Mouse (Mus musculus) liver, postnatal 0 days (tissue): Measurements from ENCODE around the gene Parp9. TPM values are rescaled to one million over a fixed set of nuclear protein-coding genes. Genes with fewer than 3 reads are reported as not detected.
"Not testable (repeated sequence)": the region's sequence is repeated elsewhere in the genome, so short reads cannot be mapped to it uniquely, and the experiment has no call there.

ENCODE experiments used
- ATAC-seq: fragments of 200-750 bp; cut with Nextera tagmentation; 2 replicates; pipeline ENCODE4 v1.8.0; 2017; ENCODE audit warnings: mild to moderate bottlenecking, moderate library complexity
- DNase-seq: peaks from one replicate; pipeline ENCODE4 v3.0.0-alpha.2; 2016
- H3K27ac ChIP-seq: fragments of 300-500 bp; sonication (generic); 2 replicates; pipeline ENCODE4 v1.5.1; 2014; ENCODE audit warnings: antibody characterized with exemption, moderate library complexity, mild to moderate bottlenecking, low read depth
- H3K27me3 ChIP-seq: fragments of 300-500 bp; sonication (generic); 2 replicates; pipeline ENCODE4 v1.6.1; 2014; ENCODE audit warnings: low read length, control low read depth, mixed read lengths; ENCODE audit not compliant: insufficient read depth
- H3K36me3 ChIP-seq: fragments of 300-500 bp; sonication (generic); replicated peaks from 2 replicates; pipeline ENCODE4 v1.6.1; 2014; ENCODE audit warnings: mild to moderate bottlenecking, control low read depth, low read length, moderate library complexity, mixed read lengths; ENCODE audit not compliant: insufficient read depth
- H3K4me1 ChIP-seq: fragments of 300-500 bp; sonication (generic); 2 replicates; pipeline ENCODE4 v1.6.1; 2014; ENCODE audit warnings: antibody characterized with exemption, mild to moderate bottlenecking, control low read depth; ENCODE audit not compliant: insufficient read depth
- H3K4me2 ChIP-seq: fragments of 300-500 bp; sonication (generic); 2 replicates; pipeline ENCODE4 v1.6.1; 2014; ENCODE audit warnings: low read depth, mild to moderate bottlenecking, low read length, moderate library complexity, mixed read lengths
- H3K4me3 ChIP-seq: fragments of 300-500 bp; sonication (generic); 2 replicates; pipeline ENCODE4 v1.5.1; 2014; ENCODE audit warnings: low read depth, low read length
- H3K9ac ChIP-seq: fragments of 300-500 bp; sonication (generic); replicated peaks from 2 replicates; pipeline ENCODE4 v1.6.1; 2014; ENCODE audit warnings: mild to moderate bottlenecking, moderate library complexity
- H3K9me3 ChIP-seq: fragments of 300-500 bp; sonication (generic); 2 replicates; pipeline ENCODE4 v1.6.1; 2016; ENCODE audit warnings: mild to moderate bottlenecking, control low read depth, low read length, mixed read lengths
- CTCF ChIP-seq: sonication (generic); IDR thresholded peaks from 2 replicates; pipeline ENCODE4 v1.5.1; 2016; ENCODE audit warnings: antibody characterized with exemption, low read depth
- EP300 ChIP-seq: IDR thresholded peaks from 2 replicates; pipeline ENCODE4 v1.6.1; 2016; ENCODE audit warnings: antibody characterized with exemption, low read depth, mild to moderate bottlenecking
- WGBS: fragments of 180-500 bp; shearing (Covaris S2); extraction: QIAGEN DNeasy Blood & Tissue Kit; methylation state at CpG from one replicate; pipeline ENCODE4 v1.1.7; 2014; ENCODE audit not compliant: insufficient replicate concordance; 5-methylcytosine and 5-hydroxymethylcytosine counted together
- polyA plus RNA-seq: library from polyadenylated mRNA; unstranded; fragments of >200 nt; fragmentation: Nextera tagmentation; extraction: Ambion mirVana; gene quantifications from 2 replicates; pipeline ENCODE4 v1.2.1, GENCODE M21; 2015

Gene Parp9
- polyA plus RNA-seq = 21.8 and 23.4 TPM in 2 replicates

DNA sequence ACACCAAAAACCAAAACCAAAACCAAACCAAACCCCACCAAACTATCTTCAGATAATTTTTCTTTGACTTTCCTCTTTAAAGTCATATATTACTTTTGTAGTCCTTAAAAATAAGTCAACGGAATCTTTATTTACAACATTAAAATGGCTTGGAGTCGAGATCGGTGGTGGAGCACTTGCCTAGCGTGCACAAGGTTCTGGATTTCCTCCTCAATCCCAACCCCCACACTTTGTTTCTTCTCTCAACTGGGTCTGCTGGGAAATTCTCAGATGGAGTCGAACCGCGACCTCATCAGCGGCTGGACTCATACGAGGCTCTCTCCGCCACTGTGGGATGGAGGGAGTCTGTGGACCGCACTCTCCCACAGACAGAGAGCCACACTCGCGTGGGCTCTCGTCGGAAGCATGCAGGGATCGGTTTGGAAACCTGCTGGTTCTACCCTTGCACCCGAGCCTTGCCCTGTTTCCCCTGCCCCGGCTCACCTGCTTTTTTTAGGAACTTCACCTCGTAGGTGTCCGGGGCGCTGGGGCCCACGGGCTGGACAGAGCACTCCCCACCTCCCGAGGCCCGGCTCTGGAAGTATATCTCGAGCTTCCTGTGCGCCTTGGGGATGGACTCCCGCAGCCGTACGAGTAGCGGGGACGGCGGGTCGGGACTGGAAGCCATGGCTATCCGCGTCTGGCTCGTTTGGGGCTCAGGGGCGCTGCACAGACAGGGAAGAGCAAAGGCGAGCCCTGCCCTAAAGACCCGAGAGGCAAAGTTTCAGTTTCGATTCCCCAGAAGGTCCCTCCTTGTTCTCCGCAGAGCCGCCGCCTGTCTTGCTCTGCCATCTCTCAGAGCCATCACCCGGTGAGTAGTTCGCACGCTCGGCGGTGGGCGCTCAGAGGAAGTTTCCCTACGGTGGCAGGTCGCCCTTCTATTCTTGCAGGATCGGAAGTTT lies at the start of gene Parp9, which contains the start of gene Dtx3l:
Parp9 (plus strand) TSS at position 260 of the 941 bp plus-strand sequence.
Dtx3l (minus strand) TSS at position 941 of the 941 bp plus-strand sequence.
- Histone ChIP-seq H3K4me3 (peak within 1 kb of the TSS; percentile 100), H3K9ac (peak within 1 kb of the TSS; percentile 97), H3K4me2 (peak within 1 kb of the TSS; percentile 91), H3K27me3 (no peaks in the 10 kb centered on the region), H3K27ac (peak within 1 kb of the TSS; percentile 97), H3K9me3 (no peaks in the 10 kb centered on the region), H3K4me1 (peaks cover 21% of the 10 kb centered on the region), H3K36me3 (peaks cover 48% of the 10 kb centered on the region)
- DNase-seq (peak; percentile 81), ATAC-seq (peak; percentile 85)
- under 1% methylated on average over 52 of the region's 52 CpGs for WGBS
- TF ChIP-seq CTCF (no peak), EP300 (no peak)

- Histone ChIP-seq H3K27me3 (no peaks in the 10 kb centered on the region), H3K36me3 (no peaks in the 10 kb centered on the region), H3K4me3 (no peak overlapping the region), H3K27ac (no peak overlapping the region), H3K9ac (no peak overlapping the region), H3K4me1 (no peaks in the 10 kb centered on the region), H3K4me2 (no peak overlapping the region), H3K9me3 (no peaks in the 10 kb centered on the region)
- no peak for DNase-seq
- ATAC-seq = no peak
- WGBS = 82% methylated on average over 5 of the region's 5 CpGs
- TF ChIP-seq EP300 (no peak), CTCF (no peak)
Observed at GRCm38 (mm10) chr16:35888910-35889309, 49.4 kb upstream of the Parp9 start.

- Histone ChIP-seq H3K4me1 (no peaks in the 10 kb centered on the region), H3K36me3 (no peaks in the 10 kb centered on the region), H3K9ac (no peak overlapping the region), H3K27ac (no peak overlapping the region), H3K4me2 (no peak overlapping the region), H3K9me3 (no peaks in the 10 kb centered on the region), H3K27me3 (no peaks in the 10 kb centered on the region), H3K4me3 (no peak overlapping the region)
- ATAC-seq (no peak), DNase-seq (no peak)
- WGBS = 72% methylated on average over 3 of the region's 3 CpGs
- TF ChIP-seq CTCF = peak; percentile 62
- TF ChIP-seq EP300 = no peak
Observed at GRCm38 (mm10) chr16:35890645-35891044, 47.6 kb upstream of the Parp9 start.

DNA sequence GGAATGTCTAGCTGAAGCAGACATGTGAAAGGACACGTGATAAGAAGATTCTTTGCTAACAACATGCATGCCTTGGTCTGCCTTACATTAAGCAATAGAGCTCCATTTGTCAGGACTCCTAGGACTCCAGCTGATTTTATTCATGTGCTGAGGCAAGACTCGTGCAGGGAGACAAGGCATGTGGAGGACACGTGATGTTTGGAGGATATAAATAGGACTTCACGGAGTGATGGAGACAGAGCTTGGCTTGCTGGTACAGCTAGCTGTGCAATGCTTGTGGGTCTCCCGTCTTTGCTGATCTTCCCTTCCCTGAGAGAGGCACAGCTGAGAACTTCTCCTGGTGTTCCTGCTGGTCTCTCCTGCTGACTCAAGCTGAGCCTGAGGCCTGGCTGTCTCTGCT lies 46.7 kb upstream of the Parp9 start:
- H3K27ac ChIP-seq, H3K4me3 ChIP-seq, H3K4me1 ChIP-seq, H3K27me3 ChIP-seq, H3K9ac ChIP-seq, H3K9me3 ChIP-seq, ATAC-seq, H3K36me3 ChIP-seq, DNase-seq, H3K4me2 ChIP-seq: not testable (repeated sequence)
- 70% methylated on average over 5 of the region's 5 CpGs for WGBS

DNA sequence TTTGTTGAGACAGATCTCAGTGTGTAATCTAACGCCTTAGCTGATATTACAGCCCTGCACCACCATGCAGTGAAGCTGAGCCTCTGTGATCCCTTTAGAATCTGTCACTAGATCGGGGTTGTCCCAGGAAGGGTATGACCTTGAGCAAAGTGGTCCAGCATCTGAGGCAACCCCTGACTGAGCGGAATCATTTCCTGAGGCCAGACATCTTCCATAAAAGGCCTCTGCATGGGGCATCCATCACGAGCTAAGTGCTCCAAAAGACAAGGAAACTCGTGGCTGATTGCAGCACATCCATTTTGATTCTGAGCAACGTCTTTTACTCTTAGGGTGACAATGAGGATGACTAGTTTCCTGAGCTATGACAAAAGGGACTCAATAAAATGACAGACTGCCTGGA lies 43.3 kb upstream of the Parp9 start:
- Histone ChIP-seq H3K27ac (no peak overlapping the region), H3K27me3 (no peaks in the 10 kb centered on the region), H3K9me3 (0 out of 2 replicates have a peak, but pooled peaks cover 2% of the 10 kb centered on the region), H3K4me1 (no peaks in the 10 kb centered on the region), H3K4me3 (no peak overlapping the region), H3K9ac (no peak overlapping the region), H3K36me3 (no peaks in the 10 kb centered on the region), H3K4me2 (no peak overlapping the region)
- no peak for TF ChIP-seq EP300
- WGBS = 62% methylated on average over 6 of the region's 6 CpGs
- ATAC-seq (no peak), DNase-seq (no peak)

GRCm38 (mm10) chr16:35900541-35900940 lies 37.7 kb upstream of the Parp9 start:
- 66% methylated on average over 3 of the region's 3 CpGs for WGBS
- H3K9me3 ChIP-seq = 0 out of 2 replicates have a peak, but pooled peaks cover 2% of the 10 kb centered on the region
- no peak overlapping the region for H3K4me2 ChIP-seq
- H3K4me3 ChIP-seq = no peak overlapping the region
- ATAC-seq (no peak), DNase-seq (no peak)
- H3K4me1 ChIP-seq = peaks cover 4% of the 10 kb centered on the region; the same call in 1 of the 2 replicates
- no peaks in the 10 kb centered on the region for H3K27me3 ChIP-seq
- no peaks in the 10 kb centered on the region for H3K36me3 ChIP-seq
- H3K9ac ChIP-seq = no peak overlapping the region
- H3K27ac ChIP-seq = no peak overlapping the region
- TF ChIP-seq EP300 (no peak), CTCF (no peak)
